Mouse (Mus musculus): ENCODE data around the gene Duxbl2. TPM values are rescaled to one million over a fixed set of nuclear protein-coding genes. Genes with fewer than 3 reads are reported as not detected.
"Not testable (repeated sequence)": the region's sequence is repeated elsewhere in the genome, so short reads cannot be mapped to it uniquely, and the experiment has no call there.

Duxbl2 gene
- polyA plus RNA-seq, 1 experiment from 2014 or later, result 0.06 TPM

DNA sequence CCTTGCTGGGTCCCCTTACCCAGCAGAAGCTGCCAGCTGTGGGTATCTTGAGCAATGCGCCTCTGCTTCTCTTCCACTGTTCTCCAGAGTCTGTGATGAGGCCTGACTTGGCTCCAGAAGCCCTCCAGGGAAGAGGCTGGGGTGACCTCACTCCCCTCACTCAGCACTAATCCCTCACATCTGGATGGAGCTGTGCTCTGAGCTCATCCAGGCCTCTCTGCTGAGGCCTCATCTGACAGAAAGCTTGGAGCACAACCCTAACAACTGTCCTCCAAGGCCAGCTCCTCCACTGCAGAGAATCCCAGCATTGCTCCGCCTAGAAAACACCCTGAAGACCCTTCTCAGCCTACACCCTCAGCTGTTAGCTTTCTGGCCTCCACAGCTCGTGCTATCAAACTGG, 55.8 kb downstream of the Duxbl2 start:
- H3K36me3 ChIP-seq; ATAC-seq (ENCODE audit: low read depth); H3K4me2 ChIP-seq; H3K9ac ChIP-seq; DNase-seq; H3K27ac ChIP-seq; H3K9me3 ChIP-seq (replicated peaks); H3K27me3 ChIP-seq; H3K4me3 ChIP-seq (replicated peaks); H3K4me1 ChIP-seq (replicated peaks): not testable (repeated sequence)
- no CpG with 5 or more reads among the region's 3 CpGs for WGBS (ENCODE audit: insufficient replicate concordance)

DNA sequence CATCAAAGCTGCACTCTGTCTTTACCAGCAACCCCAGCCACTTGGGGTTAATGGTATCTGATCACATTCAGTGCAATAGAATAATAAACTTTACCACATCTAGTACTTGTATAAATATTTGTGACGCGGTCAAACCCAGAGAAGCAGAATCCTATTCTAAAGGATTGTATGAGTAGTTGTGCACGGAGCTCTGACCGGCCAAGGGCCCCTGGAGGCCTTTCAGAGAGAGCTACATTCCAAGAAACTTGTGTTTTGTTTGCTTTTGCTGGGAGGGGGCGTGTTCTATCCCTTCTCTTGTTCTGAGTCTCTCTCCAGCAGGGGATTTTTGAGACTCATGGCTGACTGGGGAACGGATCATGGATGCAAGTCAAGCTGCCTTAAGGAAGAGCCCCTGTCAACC, 56.9 kb downstream of the Duxbl2 start:
- WGBS (ENCODE audit: insufficient replicate concordance), result no CpG with 5 or more reads among the region's 6 CpGs
- DNase-seq; H3K9ac ChIP-seq; H3K9me3 ChIP-seq (replicated peaks); ATAC-seq (ENCODE audit: low read depth); H3K4me1 ChIP-seq (replicated peaks); H3K4me2 ChIP-seq; H3K27ac ChIP-seq; H3K27me3 ChIP-seq; H3K4me3 ChIP-seq (replicated peaks); H3K36me3 ChIP-seq: not testable (repeated sequence)

Other genes with a start within 250 kb of the Duxbl2 start
- 0.70 TPM in 1 of 2 replicates, not detected in the other for gene Plac9a, start 215.2 kb upstream of the Duxbl2 start, polyA plus RNA-seq (2015; fragmentation: Nextera tagmentation; extraction: Ambion mirVana)
- gene Tmem254a, start 190.7 kb upstream of the Duxbl2 start, polyA plus RNA-seq (2015; fragmentation: Nextera tagmentation; extraction: Ambion mirVana), result 0.92 and 1.2 TPM in 2 replicates
- 0.08 TPM in 1 of 2 replicates, not detected in the other for gene Cphx1, start 180.0 kb upstream of the Duxbl2 start, polyA plus RNA-seq (2015; fragmentation: Nextera tagmentation; extraction: Ambion mirVana)
- gene Duxbl1, start 139.8 kb upstream of the Duxbl2 start, polyA plus RNA-seq (2015; fragmentation: Nextera tagmentation; extraction: Ambion mirVana), result 0.09 TPM in 1 of 2 replicates, not detected in the other
- gene Gm9780, start 75.6 kb upstream of the Duxbl2 start, polyA plus RNA-seq (2015; fragmentation: Nextera tagmentation; extraction: Ambion mirVana), result 3.1 and 3.5 TPM in 2 replicates
- 10.9 and 17.6 TPM in 2 replicates for gene Tmem254c, start 51.0 kb upstream of the Duxbl2 start, polyA plus RNA-seq (2015; fragmentation: Nextera tagmentation; extraction: Ambion mirVana)
- gene Cphx2, start 36.8 kb upstream of the Duxbl2 start, polyA plus RNA-seq (2015; fragmentation: Nextera tagmentation; extraction: Ambion mirVana), result not detected in 2 replicates
- not detected in 2 replicates for gene Cphx3, start 36.1 kb upstream of the Duxbl2 start, polyA plus RNA-seq (2015; fragmentation: Nextera tagmentation; extraction: Ambion mirVana)
- 3.3 and 4.2 TPM in 2 replicates for gene Plac9b, start 64.1 kb downstream of the Duxbl2 start, polyA plus RNA-seq (2015; fragmentation: Nextera tagmentation; extraction: Ambion mirVana)
- gene Tmem254b, start 88.7 kb downstream of the Duxbl2 start, polyA plus RNA-seq (2015; fragmentation: Nextera tagmentation; extraction: Ambion mirVana), result 18.6 and 26.5 TPM in 2 replicates
- gene Duxbl3, start 139.6 kb downstream of the Duxbl2 start, polyA plus RNA-seq (2015; fragmentation: Nextera tagmentation; extraction: Ambion mirVana), result not detected in 2 replicates

Data from liver, embryonic 13.5 days (tissue).